Mouse (Mus musculus) Patski (cell line): ENCODE results near the gene Olfr649. TPM values are rescaled to one million over a fixed set of nuclear protein-coding genes. Genes with fewer than 3 reads are reported as not detected.

Experiments used
- ATAC-seq: fragments of 100-300 bp; one replicate; pipeline ENCODE4 v1.8.0; 2021
- CTCF ChIA-PET: fragments of 350-600 bp; sonication (Branson Sonifier 250); formaldehyde crosslinking; loops from one replicate; lab custom pipeline; 2022; ENCODE audit warnings: inconsistent platforms; lab: Charles Lee
- POLR2A ChIA-PET: fragments of 350-600 bp; sonication (Branson Sonifier 250); formaldehyde crosslinking; loops from one replicate; lab custom pipeline; 2022; ENCODE audit warnings: antibody characterized with exemption, inconsistent platforms; lab: Charles Lee
- DNase-seq: peaks from one replicate; pipeline ENCODE4 v3.0.0-alpha.2; 2011; ENCODE audit warnings: low read depth, low spot score
- H3K27me3 ChIP-seq: fragments of 371-371 bp; one replicate; pipeline ENCODE4 v1.5.1; 2021
- CTCF ChIP-seq: fragments of 100-300 bp; IDR thresholded peaks from one replicate; pipeline ENCODE4 v1.5.1; 2021
- in situ Hi-C: fragments of 300-500 bp; cut with MboI; formaldehyde crosslinking; loops from 3 replicates; pipeline ENCODE4 v1.11.1; 2018; ENCODE audit warnings: low pct_unique_long_range_greater_than_20kb, mixed read lengths
- polyA plus RNA-seq: library from polyadenylated mRNA; unstranded; gene quantifications from one replicate; pipeline ENCODE4 v1.2.3, GENCODE M21; 2021

The Olfr649 gene
- polyA plus RNA-seq, 1 experiment from 2014 or later: not detected

DNA sequence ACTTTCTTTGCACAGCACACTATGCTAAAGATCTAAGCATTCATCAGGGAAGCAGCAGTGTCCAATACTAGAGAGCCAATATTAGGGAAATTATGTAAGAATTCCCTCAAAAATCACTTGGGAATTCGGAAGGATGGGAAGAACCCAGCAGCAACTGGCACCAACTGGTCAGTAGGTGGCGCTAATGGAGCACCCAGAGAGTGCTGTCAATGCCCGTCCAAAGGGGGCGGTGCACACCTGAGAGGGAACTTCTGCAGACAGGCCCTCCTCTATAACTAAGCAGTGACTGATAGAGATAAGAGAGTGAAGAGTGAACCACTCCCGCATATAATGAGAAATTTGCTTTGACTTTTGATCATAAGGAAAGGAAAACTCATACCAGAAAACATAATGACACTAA, 4.0 kb upstream of the Olfr649 start:
- H3K27me3 ChIP-seq: peaks cover 4% of the 10 kb centered on the region
- peak; percentile 96 for TF ChIP-seq CTCF
- ChIA-PET POLR2A (no interaction called here), CTCF (no interaction called here)
- in situ Hi-C loops: loop anchor here (10.0 to 25.0 kb wide), 2 partner anchors 405 to 1312 kb away; partner anchors contain the start of gene Olfr655
- peak; percentile 4 for DNase-seq
- ATAC-seq: peak; percentile 91

- TF ChIP-seq CTCF: no peak
- DNase-seq (no peak), ATAC-seq (no peak)
- peaks cover 9% of the 10 kb centered on the region for H3K27me3 ChIP-seq
- CTCF ChIA-PET: no interaction called here
- in situ Hi-C loops: no loop called here
- POLR2A ChIA-PET: no interaction called here
These were observed 4.5 kb downstream of the Olfr649 start for GRCm38 (mm10) chr7:104191275-104191674.

- DNase-seq (no peak), ATAC-seq (no peak)
- peaks cover 5% of the 10 kb centered on the region for H3K27me3 ChIP-seq
- POLR2A ChIA-PET: no interaction called here
- TF ChIP-seq CTCF: no peak
- CTCF ChIA-PET: no interaction called here
- in situ Hi-C loops: no loop called here
These were observed 12.5 kb downstream of the Olfr649 start, which contains the start of gene Olfr648 for GRCm38 (mm10) chr7:104183292-104183691. Gene Olfr648, minus strand, starts transcription at chr7:104183392.

- ChIA-PET CTCF (no interaction called here), POLR2A (no interaction called here)
- DNase-seq: no peak
- H3K27me3 ChIP-seq: peaks cover 10% of the 10 kb centered on the region
- ATAC-seq: no peak
- in situ Hi-C loops: no loop called here
- no peak for TF ChIP-seq CTCF
These were observed 16.7 kb downstream of the Olfr649 start for GRCm38 (mm10) chr7:104179074-104179473.

DNA sequence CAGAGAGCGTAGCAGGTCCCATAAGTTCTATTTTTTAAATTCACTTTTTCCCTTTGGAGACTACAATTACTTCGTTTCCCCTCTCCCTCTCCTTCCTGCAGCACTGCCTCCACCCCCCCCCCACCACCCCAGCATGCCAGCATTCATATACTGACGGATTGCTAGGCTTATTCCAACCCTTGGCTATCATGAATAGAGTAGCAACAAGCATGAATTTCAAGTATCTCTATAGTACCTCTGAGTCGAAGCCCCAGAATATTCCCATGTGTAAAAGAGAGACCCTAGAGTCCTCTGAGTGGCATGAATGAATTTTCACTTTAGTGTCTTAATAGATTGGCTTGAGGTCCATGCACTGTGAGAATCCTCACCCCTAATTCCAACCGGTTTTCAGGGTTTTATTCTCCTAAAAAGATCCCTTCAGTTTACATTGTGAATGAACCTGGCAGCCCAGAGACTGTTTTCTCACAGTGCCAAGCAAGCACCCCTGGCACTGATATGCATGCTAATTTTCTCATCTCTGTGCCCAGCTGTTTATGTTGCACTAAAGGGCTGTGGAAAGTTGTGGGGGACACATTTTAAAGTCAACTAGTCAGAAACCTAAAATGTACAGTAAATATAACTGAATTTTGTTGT, 17.2 kb downstream of the Olfr649 start:
- CTCF ChIA-PET: no interaction called here
- POLR2A ChIA-PET: no interaction called here
- TF ChIP-seq CTCF: no peak
- ATAC-seq (no peak), DNase-seq (no peak)
- peaks cover 13% of the 10 kb centered on the region for H3K27me3 ChIP-seq
- in situ Hi-C loops: no loop called here

GRCm38 (mm10) chr7:104175085-104175484, 20.7 kb downstream of the Olfr649 start:
- peaks cover 13% of the 10 kb centered on the region for H3K27me3 ChIP-seq
- in situ Hi-C loops: no loop called here
- ChIA-PET CTCF (no interaction called here), POLR2A (no interaction called here)
- TF ChIP-seq CTCF: no peak
- DNase-seq (no peak), ATAC-seq (no peak)

DNA sequence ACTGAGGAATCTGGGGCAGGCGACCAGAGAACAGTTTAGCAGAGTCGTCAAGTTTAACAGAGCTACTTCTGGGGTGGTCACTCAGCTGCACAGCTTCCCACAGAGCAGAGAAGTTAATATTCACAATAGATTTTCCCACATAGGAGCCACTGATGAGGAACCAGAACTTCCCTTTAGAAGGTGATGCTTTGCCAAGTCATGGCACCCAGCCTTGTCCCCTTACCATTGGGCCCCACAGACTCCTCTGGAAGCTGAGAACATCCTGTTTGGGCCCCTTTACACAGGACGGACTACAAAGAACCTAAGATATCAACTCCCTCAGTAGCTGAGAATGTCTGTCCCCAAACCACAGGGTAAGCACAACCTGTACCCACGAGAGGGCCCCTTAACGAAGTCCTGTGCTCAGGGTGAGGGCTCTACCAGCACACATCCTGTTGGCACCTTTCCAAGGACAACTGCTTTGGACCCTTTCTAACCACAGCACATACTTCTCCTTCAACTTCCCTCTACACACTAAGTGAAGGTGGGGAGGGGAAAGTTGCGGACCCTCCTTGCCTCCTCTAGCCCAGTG, 26.1 kb downstream of the Olfr649 start:
- CTCF ChIA-PET: no interaction called here
- peaks cover 3% of the 10 kb centered on the region for H3K27me3 ChIP-seq
- no peak for ATAC-seq
- in situ Hi-C loops: no loop called here
- TF ChIP-seq CTCF: no peak
- POLR2A ChIA-PET: no interaction called here
- no peak for DNase-seq

DNA sequence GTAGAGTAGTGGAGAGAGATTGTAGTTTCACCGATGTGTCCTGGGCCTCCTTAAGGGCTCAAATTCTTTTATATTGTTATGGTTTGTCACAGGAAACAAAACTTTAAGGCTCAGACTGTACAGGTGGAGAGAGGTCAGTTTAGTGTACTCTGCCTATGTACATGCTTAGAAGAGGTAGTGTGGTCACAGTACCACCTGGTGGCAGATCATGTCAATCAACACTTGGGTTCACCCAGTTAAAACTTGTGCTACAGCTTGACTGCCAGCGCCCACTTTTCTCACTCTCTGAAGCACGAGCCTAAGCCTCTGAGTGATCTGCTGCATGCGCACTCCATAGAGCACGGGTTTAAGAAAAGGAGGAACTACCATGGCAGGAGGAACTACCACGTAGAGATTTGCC, 28.7 kb downstream of the Olfr649 start:
- DNase-seq (no peak), ATAC-seq (no peak)
- no peak for TF ChIP-seq CTCF
- no peaks in the 10 kb centered on the region for H3K27me3 ChIP-seq
- POLR2A ChIA-PET: no interaction called here
- in situ Hi-C loops: no loop called here
- CTCF ChIA-PET: no interaction called here

GRCm38 (mm10) chr7:104150456-104150855, 45.3 kb downstream of the Olfr649 start, which contains the start of gene Ubqlnl:
Gene Ubqlnl, minus strand, starts transcription at chr7:104150556.
- POLR2A ChIA-PET: no interaction called here
- H3K27me3 ChIP-seq: no peaks in the 10 kb centered on the region
- TF ChIP-seq CTCF: no peak
- CTCF ChIA-PET: no interaction called here
- ATAC-seq (no peak), DNase-seq (no peak)
- in situ Hi-C loops: no loop called here

DNA sequence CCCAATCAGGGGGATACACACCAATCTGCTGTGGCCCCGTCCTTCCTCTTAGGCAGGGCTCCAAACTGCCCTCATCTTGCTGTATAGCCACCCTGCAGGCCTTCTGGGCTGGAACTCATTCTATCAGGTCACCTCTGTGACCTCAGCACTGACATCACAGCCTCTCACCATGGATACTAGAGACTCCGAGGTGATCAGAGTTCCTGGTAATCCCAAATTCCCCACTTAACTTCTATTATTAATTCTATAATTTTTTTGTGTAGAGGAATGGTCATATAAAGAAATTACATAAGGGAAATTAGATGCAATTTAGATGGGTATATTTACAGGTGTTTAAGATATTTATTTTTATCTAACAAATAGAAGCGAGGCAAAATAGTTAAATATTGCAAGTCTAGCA, 52.6 kb downstream of the Olfr649 start, which contains the start of gene Ubqln3:
Gene Ubqln3 (minus strand): TSS at position 101 of the 400 bp plus-strand sequence.
- ATAC-seq (no peak), DNase-seq (no peak)
- in situ Hi-C loops: no loop called here
- H3K27me3 ChIP-seq: no peaks in the 10 kb centered on the region
- no peak for TF ChIP-seq CTCF
- CTCF ChIA-PET: no interaction called here
- POLR2A ChIA-PET: no interaction called here

Other genes with a start within 250 kb of the Olfr649 start
- gene Olfr635, start 224.8 kb downstream of the Olfr649 start, polyA plus RNA-seq: not detected
- gene Olfr638, start 197.2 kb downstream of the Olfr649 start, polyA plus RNA-seq: not detected
- gene Olfr639, start 178.7 kb downstream of the Olfr649 start, polyA plus RNA-seq: 0.03 TPM
- gene Olfr640, start 170.4 kb downstream of the Olfr649 start, polyA plus RNA-seq: not detected
- not detected for gene Olfr641, start 160.5 kb downstream of the Olfr649 start, polyA plus RNA-seq
- gene Olfr642, start 143.3 kb downstream of the Olfr649 start, polyA plus RNA-seq: not detected
- gene 4930516K23Rik, start 134.5 kb downstream of the Olfr649 start, polyA plus RNA-seq: not detected
- gene Olfr644, start 124.1 kb downstream of the Olfr649 start, polyA plus RNA-seq: not detected
- gene Olfr645, start 110.5 kb downstream of the Olfr649 start, polyA plus RNA-seq: not detected
- gene Olfr646, start 91.1 kb downstream of the Olfr649 start, polyA plus RNA-seq: 0.04 TPM
- not detected for gene Ubqln5, start 66.2 kb downstream of the Olfr649 start, polyA plus RNA-seq
- gene Olfr643, start 58.6 kb downstream of the Olfr649 start, polyA plus RNA-seq: not detected
- gene Ubqln3, start 52.7 kb downstream of the Olfr649 start, polyA plus RNA-seq: not detected
- gene Ubqlnl, start 45.4 kb downstream of the Olfr649 start, polyA plus RNA-seq: not detected
- not detected for gene Olfm5, start 31.2 kb downstream of the Olfr649 start, polyA plus RNA-seq
- gene Olfr648, start 12.6 kb downstream of the Olfr649 start, polyA plus RNA-seq: 0.03 TPM
- 0.08 TPM for gene Trim6, start 22.8 kb upstream of the Olfr649 start, polyA plus RNA-seq
- 1.6 TPM for gene Trim34a, start 48.5 kb upstream of the Olfr649 start, polyA plus RNA-seq
- gene Trim5, start 92.1 kb upstream of the Olfr649 start, polyA plus RNA-seq: 2.3 TPM
- gene Trim12a, start 119.5 kb upstream of the Olfr649 start, polyA plus RNA-seq: 2.1 TPM
- 1.4 TPM for gene Trim34b, start 133.5 kb upstream of the Olfr649 start, polyA plus RNA-seq
- 12.2 TPM for gene Trim12c, start 157.4 kb upstream of the Olfr649 start, polyA plus RNA-seq
- not detected for gene Trim30b, start 173.9 kb upstream of the Olfr649 start, polyA plus RNA-seq
- gene Trim30c, start 204.9 kb upstream of the Olfr649 start, polyA plus RNA-seq: not detected